9 mouse cellular contexts compared by ENCODE assay signal in the genomic region with DNA sequence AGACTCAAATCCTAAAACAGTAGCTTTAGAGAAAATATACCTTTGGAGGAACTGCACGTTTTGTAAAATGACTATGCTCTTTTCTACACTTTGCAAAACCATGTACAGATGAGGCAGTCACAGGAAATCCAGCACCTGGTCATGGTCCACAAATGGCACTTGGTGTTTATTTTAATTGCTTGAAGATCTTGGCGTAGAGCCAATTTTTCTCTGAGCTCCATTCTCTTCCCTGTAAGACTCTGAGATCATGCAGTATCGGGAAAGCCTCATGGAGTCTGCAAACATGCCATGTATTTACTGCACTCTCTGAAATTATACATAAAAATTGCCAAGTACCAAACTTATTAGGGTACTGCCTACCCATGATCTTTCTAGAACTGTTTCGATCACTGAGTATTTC.
DNase-seq lines count a peak whose midpoint lies in the region; ATAC-seq lines count a peak whose summit lies in the region.
"Had no signal": no experiment of that assay in that cellular context is flagged by ENCODE, and none has a peak within 500 bp of the region (broad histone marks: within the 10 kb centered on the region; RNA-seq: fewer than 3 reads in every experiment).

No protein-coding gene starts in this region.

- no peaks in the 10 kb centered on the region for H3K9me3 ChIP-seq in heart, embryonic 12.5 days (replicated peaks)
- no peaks in the 10 kb centered on the region for H3K9me3 ChIP-seq in forebrain, embryonic 14.5 days (replicated peaks; ENCODE audit: control insufficient read depth, low read length)

- H3K4me3 ChIP-seq in heart, embryonic 12.5 days: no peak overlapping the region
- H3K4me3 ChIP-seq in forebrain, embryonic 14.5 days (ENCODE audit: low read depth, low read length): no peak overlapping the region

- no peak for DNase-seq in heart, postnatal 36 days
- peak; percentile 1 for DNase-seq in NIH3T3 (ENCODE audit: low read depth)
- peak; percentile 77 for DNase-seq in forebrain, embryonic 14.5 days (ENCODE audit: low spot score)
- DNase-seq in large intestine, adult 2 months (ENCODE audit: low read depth, low spot score): peak; percentile 21
- no peak for DNase-seq in testis, postnatal 14 days (ENCODE audit: low spot score)
- no peak for DNase-seq in spleen, postnatal 36 days (ENCODE audit: low spot score in 2 of 2)
- DNase-seq in right cerebral cortex, postnatal 36 days (ENCODE audit: low spot score in 2 of 2): no peak

- no peak overlapping the region for H3K27ac ChIP-seq in heart, embryonic 12.5 days (ENCODE audit: poor library complexity, severe bottlenecking)
- H3K27ac ChIP-seq in forebrain, embryonic 14.5 days (ENCODE audit: low read depth, low read length): no peak overlapping the region
- H3K27ac ChIP-seq: macrophage had no signal

- 59% methylated on average over 4 of the region's 4 CpGs for WGBS in heart, embryonic 12.5 days
- 52% methylated on average over 4 of the region's 4 CpGs for WGBS in forebrain, embryonic 14.5 days
- 15% methylated on average over 4 of the region's 4 CpGs for WGBS in large intestine, adult 2 months

- intact Hi-C loops in heart, postnatal 36 days (cut with DNase I): no loop called here

- no peaks in the 10 kb centered on the region for H3K36me3 ChIP-seq in heart, embryonic 12.5 days
- H3K36me3 ChIP-seq in forebrain, embryonic 14.5 days (ENCODE audit: control insufficient read depth, insufficient read depth, low read length): no peaks in the 10 kb centered on the region

- H3K4me1 ChIP-seq in heart, embryonic 12.5 days (replicated peaks): peaks cover 4% of the 10 kb centered on the region; the same call in 1 of the 2 replicates
- H3K4me1 ChIP-seq in forebrain, embryonic 14.5 days (ENCODE audit: control insufficient read depth, insufficient read depth, low read length): no peaks in the 10 kb centered on the region

- H3K4me2 ChIP-seq in heart, embryonic 12.5 days: no peak overlapping the region
- no peak overlapping the region for H3K4me2 ChIP-seq in forebrain, embryonic 14.5 days (ENCODE audit: low read length)

- H3K27me3 ChIP-seq in heart, embryonic 12.5 days (replicated peaks): no peaks in the 10 kb centered on the region
- H3K27me3 ChIP-seq in forebrain, embryonic 14.5 days (replicated peaks; ENCODE audit: control insufficient read depth, insufficient read depth, low read length): no peaks in the 10 kb centered on the region

- no peak overlapping the region for H3K9ac ChIP-seq in heart, embryonic 12.5 days
- H3K9ac ChIP-seq in forebrain, embryonic 14.5 days (ENCODE audit: low read length): no peak overlapping the region

- 0 out of 2 replicates have a peak, but pooled peaks have one; percentile 45 for ATAC-seq in heart, embryonic 12.5 days (ENCODE audit: insufficient number of reproducible peaks, low FRiP score)
- peak; percentile 85 for ATAC-seq in forebrain, embryonic 14.5 days

Comparison
In these comparisons a context has a peak if more than half of its experiments do, and no peak if none do; other contexts are left out.
1. DNase-seq: peak in NIH3T3 (single experiment), forebrain, embryonic 14.5 days (single experiment) and large intestine, adult 2 months (single experiment); none in heart, postnatal 36 days (0 of 2), testis, postnatal 14 days (single experiment), spleen, postnatal 36 days (0 of 2) and right cerebral cortex, postnatal 36 days (0 of 2).